Mouse (Mus musculus): ENCODE measurements at regions not wholly inside any gene's neighbourhood (a gene's known extent, or its start where the extent isn't known, plus 50 kb on each side); places are given as distances from the start of the nearest gene placed in this dataset.
A peak's percentile ranks its signal among the peaks of the same experiment; 100 is the strongest.

- Histone ChIP-seq H3K36me3 (ENCODE audit: control insufficient read depth, insufficient read depth, low read length) (no peaks in the 10 kb centered on the region), H3K4me1 (ENCODE audit: control insufficient read depth, insufficient read depth, low read length) (peaks cover 81% of the 10 kb centered on the region), H3K9me3 (replicated peaks; ENCODE audit: control insufficient read depth, low read length) (no peaks in the 10 kb centered on the region), H3K27me3 (ENCODE audit: control insufficient read depth, insufficient read depth, low read length) (no peaks in the 10 kb centered on the region), H3K9ac (ENCODE audit: low read length) (peak overlapping the region; percentile 46; the same call in 1 of the 2 replicates), H3K4me2 (ENCODE audit: low read depth, low read length) (no peak overlapping the region), H3K27ac (ENCODE audit: low read length) (peak overlapping the region; percentile 89), H3K4me3 (replicated peaks; ENCODE audit: low read length) (no peak overlapping the region)
- no peak for ATAC-seq (ENCODE audit: insufficient read depth, low FRiP score)
- 52% methylated on average over 11 of the region's 12 CpGs for WGBS
Observed at GRCm38 (mm10) chr17:83957661-83958540, 110.1 kb upstream of the Haao start.

GRCm38 (mm10) chr17:83956821-83957565 lies 109.2 kb upstream of the Haao start:
- H3K36me3 ChIP-seq (ENCODE audit: control insufficient read depth, insufficient read depth, low read length), result no peaks in the 10 kb centered on the region
- H3K4me3 ChIP-seq (replicated peaks; ENCODE audit: low read length), result no peak overlapping the region
- H3K27ac ChIP-seq (ENCODE audit: low read length), result peak overlapping the region; percentile 94
- H3K9ac ChIP-seq (ENCODE audit: low read length), result peak overlapping the region; percentile 58
- H3K4me1 ChIP-seq (ENCODE audit: control insufficient read depth, insufficient read depth, low read length), result peaks cover 74% of the 10 kb centered on the region
- ATAC-seq (ENCODE audit: insufficient read depth, low FRiP score), result no peak
- no peak overlapping the region for H3K4me2 ChIP-seq (ENCODE audit: low read depth, low read length)
- H3K27me3 ChIP-seq (ENCODE audit: control insufficient read depth, insufficient read depth, low read length), result no peaks in the 10 kb centered on the region
- H3K9me3 ChIP-seq (replicated peaks; ENCODE audit: control insufficient read depth, low read length), result no peaks in the 10 kb centered on the region
- 43% methylated on average over 12 of the region's 12 CpGs for WGBS

GRCm38 (mm10) chr17:83955978-83956377 lies 108.2 kb upstream of the Haao start:
- peak; percentile 45 for ATAC-seq (ENCODE audit: insufficient read depth, low FRiP score)
- Histone ChIP-seq H3K9ac (ENCODE audit: low read length) (peak overlapping the region; percentile 58), H3K4me3 (replicated peaks; ENCODE audit: low read length) (no peak overlapping the region), H3K4me2 (ENCODE audit: low read depth, low read length) (no peak overlapping the region), H3K9me3 (replicated peaks; ENCODE audit: control insufficient read depth, low read length) (no peaks in the 10 kb centered on the region), H3K27me3 (ENCODE audit: control insufficient read depth, insufficient read depth, low read length) (no peaks in the 10 kb centered on the region), H3K27ac (ENCODE audit: low read length) (peak overlapping the region; percentile 94), H3K36me3 (ENCODE audit: control insufficient read depth, insufficient read depth, low read length) (no peaks in the 10 kb centered on the region), H3K4me1 (ENCODE audit: control insufficient read depth, insufficient read depth, low read length) (peaks cover 68% of the 10 kb centered on the region)
- 49% methylated on average over 5 of the region's 5 CpGs for WGBS

GRCm38 (mm10) chr17:83955058-83955697 lies 107.4 kb upstream of the Haao start:
- no peak overlapping the region for H3K4me2 ChIP-seq (ENCODE audit: low read depth, low read length)
- peaks cover 65% of the 10 kb centered on the region for H3K4me1 ChIP-seq (ENCODE audit: control insufficient read depth, insufficient read depth, low read length)
- H3K27ac ChIP-seq (ENCODE audit: low read length), result peak overlapping the region; percentile 94
- no peaks in the 10 kb centered on the region for H3K36me3 ChIP-seq (ENCODE audit: control insufficient read depth, insufficient read depth, low read length)
- H3K27me3 ChIP-seq (ENCODE audit: control insufficient read depth, insufficient read depth, low read length), result no peaks in the 10 kb centered on the region
- H3K4me3 ChIP-seq (replicated peaks; ENCODE audit: low read length), result no peak overlapping the region
- peak overlapping the region; percentile 60 for H3K9ac ChIP-seq (ENCODE audit: low read length)
- WGBS, result 59% methylated on average over 10 of the region's 10 CpGs
- H3K9me3 ChIP-seq (replicated peaks; ENCODE audit: control insufficient read depth, low read length), result no peaks in the 10 kb centered on the region
- no peak for ATAC-seq (ENCODE audit: insufficient read depth, low FRiP score)

GRCm38 (mm10) chr17:83954291-83955057 lies 106.7 kb upstream of the Haao start:
- Histone ChIP-seq H3K4me3 (replicated peaks; ENCODE audit: low read length) (no peak overlapping the region), H3K9me3 (replicated peaks; ENCODE audit: control insufficient read depth, low read length) (no peaks in the 10 kb centered on the region), H3K9ac (ENCODE audit: low read length) (peak overlapping the region; percentile 60), H3K4me1 (ENCODE audit: control insufficient read depth, insufficient read depth, low read length) (peaks cover 58% of the 10 kb centered on the region), H3K36me3 (ENCODE audit: control insufficient read depth, insufficient read depth, low read length) (no peaks in the 10 kb centered on the region), H3K4me2 (ENCODE audit: low read depth, low read length) (no peak overlapping the region), H3K27ac (ENCODE audit: low read length) (peak overlapping the region; percentile 94), H3K27me3 (ENCODE audit: control insufficient read depth, insufficient read depth, low read length) (no peaks in the 10 kb centered on the region)
- ATAC-seq (ENCODE audit: insufficient read depth, low FRiP score), result peak; percentile 54
- 17% methylated on average over 16 of the region's 16 CpGs for WGBS

GRCm38 (mm10) chr17:83953656-83954055 lies 105.9 kb upstream of the Haao start:
- H3K4me1 ChIP-seq (ENCODE audit: control insufficient read depth, insufficient read depth, low read length), result peaks cover 50% of the 10 kb centered on the region
- no peak overlapping the region for H3K4me2 ChIP-seq (ENCODE audit: low read depth, low read length)
- no peaks in the 10 kb centered on the region for H3K27me3 ChIP-seq (ENCODE audit: control insufficient read depth, insufficient read depth, low read length)
- WGBS, result 60% methylated on average over 7 of the region's 7 CpGs
- H3K4me3 ChIP-seq (replicated peaks; ENCODE audit: low read length), result no peak overlapping the region
- peak overlapping the region; percentile 94 for H3K27ac ChIP-seq (ENCODE audit: low read length)
- no peaks in the 10 kb centered on the region for H3K9me3 ChIP-seq (replicated peaks; ENCODE audit: control insufficient read depth, low read length)
- no peaks in the 10 kb centered on the region for H3K36me3 ChIP-seq (ENCODE audit: control insufficient read depth, insufficient read depth, low read length)
- H3K9ac ChIP-seq (ENCODE audit: low read length), result peak overlapping the region; percentile 60
- ATAC-seq (ENCODE audit: insufficient read depth, low FRiP score), result no peak

- H3K27ac ChIP-seq (ENCODE audit: low read length), result no peak overlapping the region
- 32% methylated on average over 4 of the region's 4 CpGs for whole genome bisulfite sequencing
Observed at GRCm38 (mm10) chr17:83946718-83947117, 99.0 kb upstream of the Haao start.

GRCm38 (mm10) chr17:83939344-83939743 lies 91.6 kb upstream of the Haao start:
- Histone ChIP-seq H3K36me3 (ENCODE audit: control insufficient read depth, insufficient read depth, low read length) (no peaks in the 10 kb centered on the region), H3K9me3 (replicated peaks; ENCODE audit: control insufficient read depth, low read length) (no peaks in the 10 kb centered on the region), H3K4me2 (ENCODE audit: low read depth, low read length) (no peak overlapping the region), H3K9ac (ENCODE audit: low read length) (no peak overlapping the region), H3K27me3 (ENCODE audit: control insufficient read depth, insufficient read depth, low read length) (no peaks in the 10 kb centered on the region), H3K27ac (ENCODE audit: low read length) (peak overlapping the region; percentile 34; the same call in 1 of the 2 replicates), H3K4me3 (replicated peaks; ENCODE audit: low read length) (no peak overlapping the region), H3K4me1 (ENCODE audit: control insufficient read depth, insufficient read depth, low read length) (peaks cover 23% of the 10 kb centered on the region)
- ATAC-seq (ENCODE audit: insufficient read depth, low FRiP score), result no peak
- 83% methylated on average over 10 of the region's 10 CpGs for WGBS

More at GRCm38 (mm10) chr17:83946718-83947117, 99.0 kb upstream of the Haao start:
- H3K27me3 ChIP-seq (ENCODE audit: control insufficient read depth, insufficient read depth, low read length), result no peaks in the 10 kb centered on the region
- H3K36me3 ChIP-seq (ENCODE audit: control insufficient read depth, insufficient read depth, low read length), result no peaks in the 10 kb centered on the region
- ATAC-seq (ENCODE audit: insufficient read depth, low FRiP score), result no peak
- no peak overlapping the region for H3K4me2 ChIP-seq (ENCODE audit: low read depth, low read length)
- H3K9me3 ChIP-seq (replicated peaks; ENCODE audit: control insufficient read depth, low read length), result no peaks in the 10 kb centered on the region
- no peak overlapping the region for H3K4me3 ChIP-seq (replicated peaks; ENCODE audit: low read length)
- no peak overlapping the region for H3K9ac ChIP-seq (ENCODE audit: low read length)
- H3K4me1 ChIP-seq (ENCODE audit: control insufficient read depth, insufficient read depth, low read length), result no peaks in the 10 kb centered on the region
